Mouse (Mus musculus) mouse trophoblast stem cell (cell line): ENCODE measurements around the gene Zfp1.

Experiments used
- in situ Hi-C, 2 experiments: fragments of 300-500 bp; cut with MseI, MboI; formaldehyde crosslinking; loops; 2 replicates in 1 of 2; 3 replicates in 1 of 2; pipeline ENCODE4 v1.15.1; 2025

Gene Zfp1

DNA sequence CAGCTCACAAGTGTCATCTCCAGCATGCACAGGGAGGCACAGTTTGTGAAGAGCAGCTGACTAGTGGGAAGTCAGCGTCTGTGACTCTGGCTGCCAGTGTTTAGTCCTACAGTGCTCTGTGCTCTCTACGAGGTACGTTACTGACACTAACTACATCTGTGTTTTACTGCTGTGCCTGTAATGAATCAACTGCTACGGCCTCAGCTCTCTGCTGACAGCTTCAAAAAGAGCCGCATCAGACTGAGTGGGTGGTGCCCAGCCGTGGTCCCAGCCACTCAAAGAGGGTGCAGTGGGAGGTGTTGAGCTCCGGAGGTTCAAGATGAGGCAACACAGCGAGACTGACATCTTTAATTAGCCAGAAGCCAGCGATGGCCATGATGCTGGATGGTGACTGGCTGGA is 68.9 kb downstream of the Zfp1 start:
- in situ Hi-C loops: no loop called here

DNA sequence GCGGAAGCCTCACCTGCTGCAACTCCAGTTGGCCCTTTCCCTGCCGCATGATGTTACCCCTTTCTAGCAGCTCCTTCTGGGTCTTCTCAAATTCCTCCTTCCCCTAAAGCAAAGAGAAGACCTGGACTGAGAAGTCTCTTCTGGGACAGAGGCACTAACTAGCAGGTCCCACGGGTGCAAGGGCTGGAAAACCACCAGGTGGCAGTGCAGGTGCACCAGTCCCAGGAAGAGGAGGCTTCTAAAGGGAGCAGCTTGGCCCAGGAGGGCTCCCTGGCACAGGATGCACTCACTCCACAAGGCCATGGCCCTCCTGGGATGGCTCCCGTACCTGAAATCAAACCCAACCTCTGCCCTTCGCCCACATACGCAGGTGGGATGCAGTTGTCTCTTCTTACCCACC is 69.4 kb downstream of the Zfp1 start:
- in situ Hi-C loops: no loop called here

GRCm38 (mm10) chr8:111713291-111713690 is 70.1 kb downstream of the Zfp1 start:
- in situ Hi-C loops: no loop called here

DNA sequence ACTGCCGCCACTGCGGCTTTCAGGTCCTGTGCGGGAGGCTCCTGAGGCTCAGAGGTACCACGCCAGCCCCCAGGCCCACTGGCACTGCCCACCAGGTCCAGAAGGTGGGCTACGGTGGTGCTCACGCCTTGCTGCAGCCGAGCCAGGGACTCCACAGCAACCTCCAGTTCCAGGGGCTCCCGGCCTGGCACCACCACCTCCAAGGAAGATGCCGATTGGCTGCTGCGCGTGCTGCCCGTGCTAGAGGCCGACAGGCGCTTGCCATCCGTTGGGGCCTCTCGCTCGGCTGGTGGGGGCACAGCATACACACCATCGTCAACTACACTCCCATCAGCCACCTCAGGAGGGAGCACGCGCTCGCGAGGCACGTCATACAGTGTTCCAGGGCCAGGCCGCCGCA is 70.6 kb downstream of the Zfp1 start:
- in situ Hi-C loops: no loop called here

GRCm38 (mm10) chr8:111714295-111714694 is 71.1 kb downstream of the Zfp1 start:
- in situ Hi-C loops: no loop called here

DNA sequence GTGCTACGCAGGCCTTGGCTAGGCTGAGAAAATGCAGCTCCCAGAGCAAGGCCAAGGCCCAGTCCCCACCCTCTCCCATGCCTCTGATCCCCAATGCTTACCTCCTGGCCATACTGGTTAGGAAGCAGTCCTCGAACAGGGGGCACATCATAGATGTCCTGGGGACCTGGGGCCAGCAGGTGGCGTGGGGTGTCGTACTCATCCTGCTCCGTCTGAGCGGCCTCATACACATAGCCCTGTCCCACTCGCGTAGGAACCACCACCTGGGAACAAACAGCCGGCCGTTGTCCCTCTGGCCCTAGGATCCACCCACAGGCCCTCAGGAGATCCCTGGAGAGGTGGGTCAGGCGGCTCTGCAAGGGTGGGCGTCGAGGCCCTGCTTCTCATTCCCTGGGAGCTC is 72.3 kb downstream of the Zfp1 start:
- in situ Hi-C loops: no loop called here

GRCm38 (mm10) chr8:111716603-111717487 is 73.6 kb downstream of the Zfp1 start:
- in situ Hi-C loops: no loop called here

DNA sequence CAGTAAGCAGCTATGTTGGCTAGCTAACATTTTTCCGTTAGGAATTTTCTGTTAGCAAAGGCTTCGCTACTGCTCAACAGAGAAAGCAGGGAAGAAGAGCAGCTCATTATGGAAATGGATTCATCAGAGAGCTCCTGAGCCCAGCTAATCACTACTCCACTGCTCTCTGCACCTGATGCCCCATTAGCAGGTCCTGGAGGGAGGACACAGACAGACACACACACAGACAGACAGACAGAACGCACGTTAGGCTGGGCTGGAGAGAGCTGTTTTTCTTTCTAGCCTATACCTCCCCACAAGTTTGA is 74.2 kb downstream of the Zfp1 start:
- in situ Hi-C loops: no loop called here

DNA sequence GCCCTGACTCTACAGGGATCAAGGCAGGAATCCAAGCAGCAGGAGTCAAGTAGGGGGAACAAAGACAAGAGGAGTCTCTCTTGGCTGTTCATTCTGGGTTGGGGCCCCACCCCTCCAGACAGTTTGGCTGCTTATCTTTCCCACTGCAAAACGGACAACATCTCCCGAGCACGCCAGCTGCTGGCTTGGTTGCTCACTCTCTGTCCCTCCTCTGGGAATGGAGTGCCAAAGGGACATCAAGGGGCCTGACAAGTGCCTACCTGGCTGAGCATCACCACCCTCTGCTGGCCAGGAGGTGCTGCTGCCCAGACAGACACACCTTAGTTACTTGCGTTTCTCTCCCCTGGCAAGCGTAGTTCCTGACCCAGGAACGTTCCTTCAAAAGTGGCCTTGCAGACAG is 74.7 kb downstream of the Zfp1 start:
- in situ Hi-C loops: no loop called here

DNA sequence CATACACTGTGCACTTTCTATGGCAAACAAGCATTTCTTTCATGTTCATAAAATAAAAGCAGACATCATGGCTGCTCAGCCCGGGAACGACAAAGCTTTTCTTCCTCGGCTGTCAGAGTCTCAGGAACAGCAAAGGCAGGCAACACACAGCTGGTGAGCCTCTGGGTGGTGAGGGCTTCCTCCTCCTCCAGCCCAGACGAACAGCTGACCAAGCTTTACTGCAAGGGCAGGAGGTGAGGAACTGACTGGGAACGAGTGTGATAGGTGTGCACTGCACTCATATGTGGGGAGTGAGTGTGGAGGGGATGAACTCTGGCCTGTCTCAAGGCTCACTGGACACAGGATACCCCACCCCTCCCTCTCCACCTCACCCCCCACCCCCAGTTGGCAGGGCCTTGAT is 75.7 kb downstream of the Zfp1 start:
- in situ Hi-C loops: no loop called here

DNA sequence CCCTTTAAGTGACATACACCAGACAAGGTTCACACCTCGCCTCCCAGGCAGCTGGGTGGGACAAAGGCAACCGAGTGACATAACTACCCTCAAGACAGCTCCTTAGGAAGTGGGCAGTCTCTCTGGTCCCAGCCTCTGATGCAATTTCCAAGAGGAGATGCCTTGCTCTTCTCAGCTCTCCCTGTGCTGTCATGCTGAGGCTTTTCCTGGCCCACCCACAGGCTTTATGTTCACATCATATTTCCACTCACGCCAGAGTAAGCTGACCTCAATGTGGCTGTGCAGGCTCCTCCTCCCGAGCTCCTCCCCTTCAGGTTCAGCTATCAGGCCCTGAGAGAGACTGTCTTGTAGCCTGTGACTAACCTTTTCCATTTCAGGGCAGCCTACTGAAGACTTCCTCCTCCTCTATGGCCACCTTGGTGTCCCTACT is 76.9 kb downstream of the Zfp1 start:
- in situ Hi-C loops: no loop called here
